ENCODE assay signal across 14 mouse cellular contexts in genomic region chr13:52021150-52021549, GRCm38 (mm10).
A peak's percentile ranks its signal among the peaks of the same experiment; 100 is the strongest.
DNase-seq lines count a peak whose midpoint lies in the region; ATAC-seq and TF ChIP-seq lines count a peak whose summit lies in the region.
"Had no signal": no experiment of that assay in that cellular context is flagged by ENCODE, and none has a peak within 500 bp of the region (broad histone marks: within the 10 kb centered on the region; RNA-seq: fewer than 3 reads in every experiment).

No protein-coding gene starts in this region.

- no peak overlapping the region for H3K4me2 ChIP-seq in heart, embryonic 13.5 days
- no peak overlapping the region for H3K4me2 ChIP-seq in neural tube, embryonic 11.5 days (ENCODE audit: low read depth)
- no peak overlapping the region for H3K4me2 ChIP-seq in neural tube, embryonic 15.5 days
- H3K4me2 ChIP-seq in embryonic facial prominence, embryonic 13.5 days, result peak overlapping the region; percentile 12
- no peak overlapping the region for H3K4me2 ChIP-seq in stomach, postnatal 0 days (replicated peaks; ENCODE audit: low read depth)
- H3K4me2 ChIP-seq: heart, embryonic 15.5 days; neural tube, embryonic 12.5 days had no signal

- intact Hi-C loops in heart, postnatal 10 days (cut with DNase I), result no loop called here

- no peak for TF ChIP-seq EP300 in stomach, postnatal 0 days (optimal IDR thresholded peaks at IDR 0.05)

- no peaks in the 10 kb centered on the region for H3K27me3 ChIP-seq in heart, embryonic 13.5 days (replicated peaks)
- no peaks in the 10 kb centered on the region for H3K27me3 ChIP-seq in neural tube, embryonic 11.5 days (ENCODE audit: control insufficient read depth, insufficient read depth, low read length)
- 0 out of 2 replicates have a peak, but pooled peaks cover 3% of the 10 kb centered on the region for H3K27me3 ChIP-seq in neural tube, embryonic 15.5 days (replicated peaks)
- no peaks in the 10 kb centered on the region for H3K27me3 ChIP-seq in embryonic facial prominence, embryonic 13.5 days
- no peaks in the 10 kb centered on the region for H3K27me3 ChIP-seq in stomach, postnatal 0 days (ENCODE audit: control insufficient read depth, insufficient read depth, low read length)
- H3K27me3 ChIP-seq: heart, embryonic 15.5 days had no signal

- H3K9me3 ChIP-seq in heart, embryonic 13.5 days, result no peaks in the 10 kb centered on the region
- no peaks in the 10 kb centered on the region for H3K9me3 ChIP-seq in neural tube, embryonic 11.5 days (ENCODE audit: control insufficient read depth, low read length)
- H3K9me3 ChIP-seq in neural tube, embryonic 15.5 days (replicated peaks), result no peaks in the 10 kb centered on the region
- no peaks in the 10 kb centered on the region for H3K9me3 ChIP-seq in embryonic facial prominence, embryonic 13.5 days
- H3K9me3 ChIP-seq in stomach, postnatal 0 days (ENCODE audit: control insufficient read depth, low read length), result no peaks in the 10 kb centered on the region
- H3K9me3 ChIP-seq: heart, embryonic 15.5 days; neural tube, embryonic 12.5 days had no signal

- peaks cover 49% of the 10 kb centered on the region for H3K4me1 ChIP-seq in heart, embryonic 13.5 days
- peaks cover 21% of the 10 kb centered on the region for H3K4me1 ChIP-seq in neural tube, embryonic 11.5 days (ENCODE audit: control insufficient read depth, insufficient read depth, low read length)
- peaks cover 22% of the 10 kb centered on the region for H3K4me1 ChIP-seq in neural tube, embryonic 15.5 days
- peaks cover 63% of the 10 kb centered on the region for H3K4me1 ChIP-seq in embryonic facial prominence, embryonic 13.5 days
- H3K4me1 ChIP-seq in stomach, postnatal 0 days (replicated peaks; ENCODE audit: control insufficient read depth, insufficient read depth), result peaks cover 11% of the 10 kb centered on the region; the same call in 1 of the 2 replicates

- H3K4me3 ChIP-seq in heart, embryonic 13.5 days, result no peak overlapping the region
- no peak overlapping the region for H3K4me3 ChIP-seq in neural tube, embryonic 11.5 days (ENCODE audit: low read depth, low read length)
- H3K4me3 ChIP-seq in neural tube, embryonic 15.5 days (replicated peaks), result no peak overlapping the region
- H3K4me3 ChIP-seq in embryonic facial prominence, embryonic 13.5 days, result no peak overlapping the region
- H3K4me3 ChIP-seq in stomach, postnatal 0 days (ENCODE audit: low read depth, low read length), result no peak overlapping the region
- H3K4me3 ChIP-seq: heart, embryonic 15.5 days; neural tube, embryonic 12.5 days had no signal

- no peaks in the 10 kb centered on the region for H3K36me3 ChIP-seq in heart, embryonic 13.5 days
- H3K36me3 ChIP-seq in neural tube, embryonic 11.5 days (ENCODE audit: control insufficient read depth, insufficient read depth, low read length), result no peaks in the 10 kb centered on the region
- no peaks in the 10 kb centered on the region for H3K36me3 ChIP-seq in neural tube, embryonic 15.5 days
- H3K36me3 ChIP-seq in embryonic facial prominence, embryonic 13.5 days, result no peaks in the 10 kb centered on the region
- H3K36me3 ChIP-seq in stomach, postnatal 0 days (ENCODE audit: control insufficient read depth, insufficient read depth, low read length), result no peaks in the 10 kb centered on the region
- H3K36me3 ChIP-seq: heart, embryonic 15.5 days; neural tube, embryonic 12.5 days had no signal

- no peak for ATAC-seq in heart, embryonic 13.5 days (ENCODE audit: extremely low read depth, insufficient number of reproducible peaks, low FRiP score, low TSS enrichment)
- no peak for ATAC-seq in neural tube, embryonic 11.5 days (ENCODE audit: insufficient read depth, low FRiP score, low TSS enrichment)
- ATAC-seq in neural tube, embryonic 15.5 days (ENCODE audit: low FRiP score), result no peak
- ATAC-seq in embryonic facial prominence, embryonic 13.5 days (ENCODE audit: insufficient number of reproducible peaks, insufficient read depth, low FRiP score, low TSS enrichment, low read depth), result no peak
- no peak for ATAC-seq in stomach, postnatal 0 days (ENCODE audit: low FRiP score, low TSS enrichment)
- ATAC-seq: inflammation-experienced regulatory T-cells, adult 6 months had no signal

- no peak overlapping the region; the same call in 1 of the 2 replicates for H3K9ac ChIP-seq in heart, embryonic 13.5 days
- 0 out of 2 replicates have a peak overlapping the region, but pooled peaks have one; percentile 24 for H3K9ac ChIP-seq in neural tube, embryonic 11.5 days (ENCODE audit: low read length)
- no peak overlapping the region for H3K9ac ChIP-seq in neural tube, embryonic 15.5 days (replicated peaks)
- H3K9ac ChIP-seq in embryonic facial prominence, embryonic 13.5 days, result 0 out of 2 replicates have a peak overlapping the region, but pooled peaks have one; percentile 32
- H3K9ac ChIP-seq in stomach, postnatal 0 days (ENCODE audit: low read length), result no peak overlapping the region
- H3K9ac ChIP-seq: heart, embryonic 15.5 days; neural tube, embryonic 12.5 days had no signal

- no peak for TF ChIP-seq CTCF in stomach, postnatal 0 days (IDR thresholded peaks at IDR 0.05; ENCODE audit: low read depth)

- H3K27ac ChIP-seq in heart, embryonic 13.5 days (replicated peaks), result peak overlapping the region; percentile 9; the same call in 1 of the 2 replicates
- no peak overlapping the region for H3K27ac ChIP-seq in neural tube, embryonic 11.5 days (ENCODE audit: low read depth, low read length)
- H3K27ac ChIP-seq in neural tube, embryonic 15.5 days (replicated peaks), result no peak overlapping the region
- peak overlapping the region; percentile 40 for H3K27ac ChIP-seq in embryonic facial prominence, embryonic 13.5 days
- peak overlapping the region; percentile 20; the same call in 1 of the 2 replicates for H3K27ac ChIP-seq in stomach, postnatal 0 days (replicated peaks)
- H3K27ac ChIP-seq: heart, embryonic 15.5 days; neural tube, embryonic 12.5 days had no signal

- WGBS in heart, embryonic 13.5 days, result 28% methylated on average over 11 of the region's 11 CpGs
- WGBS in neural tube, embryonic 11.5 days, result 35% methylated on average over 11 of the region's 11 CpGs
- WGBS in neural tube, embryonic 15.5 days, result 39% methylated on average over 11 of the region's 11 CpGs
- WGBS in embryonic facial prominence, embryonic 13.5 days, result 14% methylated on average over 11 of the region's 11 CpGs
- WGBS in stomach, postnatal 0 days, result 46% methylated on average over 11 of the region's 11 CpGs

- DNase-seq in heart, postnatal 10 days, result no peak
- DNase-seq in neural tube, embryonic 11.5 days (ENCODE audit: low spot score), result peak; percentile 38
- DNase-seq in stomach, postnatal 0 days (ENCODE audit: low spot score), result no peak
- no peak for DNase-seq in thymus, postnatal 36 days
- DNase-seq in spleen, postnatal 4 days (ENCODE audit: low spot score in 2 of 2), result no peak
- DNase-seq: cerebellum, adult 11-12 months; kidney, postnatal 4 days; right cerebral cortex, adult 18-20 months had no signal

Comparison
In these comparisons a context has a peak if more than half of its experiments do, and no peak if none do; other contexts are left out.
1. H3K9ac ChIP-seq: peak in neural tube, embryonic 11.5 days (single experiment) and embryonic facial prominence, embryonic 13.5 days (single experiment); none in heart, embryonic 13.5 days (single experiment), neural tube, embryonic 15.5 days (single experiment) and stomach, postnatal 0 days (single experiment).
2. H3K27ac ChIP-seq: peak in heart, embryonic 13.5 days (single experiment), embryonic facial prominence, embryonic 13.5 days (single experiment) and stomach, postnatal 0 days (single experiment); none in neural tube, embryonic 11.5 days (single experiment) and neural tube, embryonic 15.5 days (single experiment).